Mouse (Mus musculus) lung, postnatal 0 days (tissue): ENCODE data around the gene BC051019.

Experiments used
- CTCF ChIP-seq: IDR thresholded peaks from 2 replicates; pipeline ENCODE4 v1.5.1; 2016; ENCODE audit warnings: antibody characterized with exemption, mild to moderate bottlenecking
- EP300 ChIP-seq: IDR thresholded peaks from 2 replicates; pipeline ENCODE4 v1.6.1; 2016; ENCODE audit warnings: antibody characterized with exemption, mild to moderate bottlenecking, control low read depth

GRCm38 (mm10) chr7:109680284-109680683 lies 43.4 kb downstream of the BC051019 start:
- TF ChIP-seq CTCF (peak; percentile 27), EP300 (no peak)
